Comparison of ENCODE assay signal across 41 mouse cellular contexts in genomic region chr7:105325302-105325701, GRCm38 (mm10). TPM values are rescaled to one million over a fixed set of nuclear protein-coding genes. Genes with fewer than 3 reads are reported as not detected.
"Had no signal": no experiment of that assay in that cellular context is flagged by ENCODE, and none has a peak within 500 bp of the region (broad histone marks: within the 10 kb centered on the region; RNA-seq: fewer than 3 reads in every experiment).

No protein-coding gene starts in this region.

- H3K4me2 ChIP-seq: heart, embryonic 13.5 days; heart, embryonic 15.5 days; hindbrain, embryonic 13.5 days; hindbrain, embryonic 15.5 days; limb, embryonic 13.5 days; limb, embryonic 15.5 days; liver, embryonic 12.5 days had no signal

- H3K36me3 ChIP-seq: heart, embryonic 10.5 days; heart, embryonic 13.5 days; heart, embryonic 15.5 days; hindbrain, embryonic 13.5 days; hindbrain, embryonic 15.5 days; limb, embryonic 13.5 days; limb, embryonic 15.5 days; liver, embryonic 12.5 days had no signal

- H3K9ac ChIP-seq: forebrain, postnatal 0 days; heart, embryonic 13.5 days; heart, embryonic 15.5 days; hindbrain, embryonic 13.5 days; hindbrain, embryonic 15.5 days; limb, embryonic 13.5 days; limb, embryonic 15.5 days; liver, embryonic 12.5 days; liver, embryonic 14.5 days had no signal

- H3K27ac ChIP-seq: heart, embryonic 10.5 days; heart, embryonic 13.5 days; heart, embryonic 15.5 days; hindbrain, embryonic 13.5 days; hindbrain, embryonic 15.5 days; hindbrain, postnatal 0 days; kidney, postnatal 0 days; limb, embryonic 13.5 days; limb, embryonic 15.5 days; liver, embryonic 12.5 days; liver, embryonic 14.5 days had no signal

- H3K27me3 ChIP-seq: heart, embryonic 13.5 days; heart, embryonic 15.5 days; hindbrain, embryonic 13.5 days; hindbrain, embryonic 15.5 days; limb, embryonic 13.5 days; limb, embryonic 15.5 days; liver, embryonic 12.5 days had no signal

- ATAC-seq: forebrain, postnatal 0 days; hindbrain, postnatal 0 days; intestine, embryonic 16.5 days; liver, embryonic 12.5 days had no signal

- H3K4me1 ChIP-seq: heart, embryonic 10.5 days; heart, embryonic 13.5 days; heart, embryonic 15.5 days; hindbrain, embryonic 13.5 days; hindbrain, embryonic 15.5 days; limb, embryonic 13.5 days; limb, embryonic 15.5 days; liver, embryonic 12.5 days had no signal

- H3K9me3 ChIP-seq: heart, embryonic 10.5 days; heart, embryonic 13.5 days; heart, embryonic 15.5 days; hindbrain, embryonic 13.5 days; hindbrain, embryonic 15.5 days; limb, embryonic 13.5 days; limb, embryonic 15.5 days; liver, embryonic 12.5 days had no signal

- H3K4me3 ChIP-seq: heart, embryonic 10.5 days; heart, embryonic 13.5 days; heart, embryonic 15.5 days; hindbrain, embryonic 13.5 days; hindbrain, embryonic 15.5 days; limb, embryonic 13.5 days; limb, embryonic 15.5 days; liver, embryonic 12.5 days had no signal

- DNase-seq: forebrain, postnatal 0 days; gastrocnemius, postnatal 14 days; gastrocnemius, postnatal 36 days; heart, adult 11 months; heart, postnatal 14 days; heart, postnatal 36 days; kidney, adult 11 months; kidney, adult 8-10 months; kidney, postnatal 14 days; kidney, postnatal 36 days; layer of hippocampus, postnatal 36 days; left cerebral cortex, postnatal 4 days had no signal

RNA-seq across cellular contexts. Expression of gene Olfr690, which starts 8.6 kb away (rescaled TPM):
- total RNA-seq: gastrocnemius, adult 18-20 months; gastrocnemius, postnatal 14 days; gastrocnemius, postnatal 36 days; heart, postnatal 14 days; heart, postnatal 36 days; hematopoietic stem cell, adult 5-6 weeks; liver, adult 2 months had no signal
- polyA plus RNA-seq: forebrain, postnatal 0 days; gonadal fat pad, adult 2 months; heart, embryonic 10.5 days; heart, embryonic 13.5 days; heart, embryonic 15.5 days; heart, postnatal 0 days; hindbrain, embryonic 11.5 days; hindbrain, embryonic 13.5 days; hindbrain, embryonic 15.5 days; hindbrain, postnatal 0 days; intestine, embryonic 14.5 days; intestine, embryonic 16.5 days; kidney, postnatal 0 days; large intestine, adult 2 months; limb, embryonic 11.5 days; limb, embryonic 13.5 days; limb, embryonic 15.5 days; liver, adult 2 months; liver, embryonic 12.5 days; liver, embryonic 14.5 days; liver, embryonic 16.5 days had no signal

RNA-seq across cellular contexts. Expression of gene Olfr689, which starts 14.3 kb away (rescaled TPM):
- total RNA-seq: forebrain, postnatal 0 days; gastrocnemius, adult 18-20 months; gastrocnemius, postnatal 14 days; gastrocnemius, postnatal 36 days; heart, adult 8-10 months; heart, postnatal 14 days; heart, postnatal 36 days; hematopoietic stem cell, adult 5-6 weeks; hindbrain, postnatal 0 days; layer of hippocampus, adult 18-20 months; layer of hippocampus, postnatal 14 days; layer of hippocampus, postnatal 36 days; left cerebral cortex, adult 18-20 months; left cerebral cortex, adult 8-10 months; left cerebral cortex, postnatal 10 days; left cerebral cortex, postnatal 25 days; left cerebral cortex, postnatal 4 days; liver, adult 2 months had no signal
- polyA plus RNA-seq: forebrain, postnatal 0 days; gonadal fat pad, adult 2 months; heart, embryonic 10.5 days; heart, embryonic 13.5 days; heart, embryonic 15.5 days; heart, postnatal 0 days; hindbrain, embryonic 11.5 days; intestine, embryonic 14.5 days; intestine, embryonic 16.5 days; kidney, postnatal 0 days; large intestine, adult 2 months; limb, embryonic 11.5 days; limb, embryonic 13.5 days; limb, embryonic 15.5 days; liver, adult 2 months; liver, embryonic 12.5 days; liver, embryonic 14.5 days; liver, embryonic 16.5 days had no signal

RNA-seq across cellular contexts. Expression of gene Olfr691, which starts 16.8 kb away (rescaled TPM):
- total RNA-seq: forebrain, postnatal 0 days; gastrocnemius, adult 18-20 months; gastrocnemius, postnatal 14 days; gastrocnemius, postnatal 36 days; heart, adult 8-10 months; heart, postnatal 14 days; hematopoietic stem cell, adult 5-6 weeks; liver, adult 2 months had no signal
- polyA plus RNA-seq: forebrain, postnatal 0 days; gonadal fat pad, adult 2 months; heart, embryonic 13.5 days; heart, embryonic 15.5 days; heart, postnatal 0 days; intestine, embryonic 14.5 days; intestine, embryonic 16.5 days; kidney, postnatal 0 days; large intestine, adult 2 months; limb, embryonic 11.5 days; limb, embryonic 13.5 days; limb, embryonic 15.5 days; liver, adult 2 months; liver, embryonic 14.5 days; liver, embryonic 16.5 days had no signal

RNA-seq across cellular contexts. Expression of gene Olfr688, which starts 37.4 kb away (rescaled TPM):
- total RNA-seq: forebrain, postnatal 0 days; gastrocnemius, adult 18-20 months; gastrocnemius, postnatal 14 days; gastrocnemius, postnatal 36 days; heart, adult 8-10 months; heart, postnatal 14 days; heart, postnatal 36 days; hematopoietic stem cell, adult 5-6 weeks; hindbrain, postnatal 0 days; layer of hippocampus, adult 18-20 months; layer of hippocampus, postnatal 14 days; layer of hippocampus, postnatal 36 days; left cerebral cortex, adult 18-20 months; left cerebral cortex, adult 8-10 months; left cerebral cortex, postnatal 10 days; left cerebral cortex, postnatal 25 days; left cerebral cortex, postnatal 4 days; liver, adult 2 months had no signal
- polyA plus RNA-seq: forebrain, postnatal 0 days; gonadal fat pad, adult 2 months; heart, embryonic 10.5 days; heart, embryonic 13.5 days; heart, embryonic 15.5 days; heart, postnatal 0 days; hindbrain, embryonic 11.5 days; hindbrain, embryonic 13.5 days; hindbrain, embryonic 15.5 days; hindbrain, postnatal 0 days; intestine, embryonic 14.5 days; intestine, embryonic 16.5 days; kidney, postnatal 0 days; large intestine, adult 2 months; limb, embryonic 11.5 days; limb, embryonic 13.5 days; limb, embryonic 15.5 days; liver, adult 2 months; liver, embryonic 12.5 days; liver, embryonic 14.5 days; liver, embryonic 16.5 days had no signal

RNA-seq across cellular contexts. Expression of gene Olfr692, which starts 42.7 kb away (rescaled TPM):
- total RNA-seq: forebrain, postnatal 0 days; gastrocnemius, adult 18-20 months; gastrocnemius, postnatal 14 days; gastrocnemius, postnatal 36 days; heart, adult 8-10 months; heart, postnatal 14 days; heart, postnatal 36 days; hematopoietic stem cell, adult 5-6 weeks; hindbrain, postnatal 0 days; layer of hippocampus, adult 18-20 months; layer of hippocampus, postnatal 14 days; layer of hippocampus, postnatal 36 days; left cerebral cortex, adult 18-20 months; left cerebral cortex, adult 8-10 months; left cerebral cortex, postnatal 10 days; left cerebral cortex, postnatal 25 days; left cerebral cortex, postnatal 4 days; liver, adult 2 months had no signal
- polyA plus RNA-seq: forebrain, postnatal 0 days; gonadal fat pad, adult 2 months; heart, embryonic 10.5 days; heart, embryonic 13.5 days; heart, embryonic 15.5 days; heart, postnatal 0 days; hindbrain, embryonic 11.5 days; hindbrain, embryonic 13.5 days; hindbrain, embryonic 15.5 days; hindbrain, postnatal 0 days; intestine, embryonic 14.5 days; intestine, embryonic 16.5 days; kidney, postnatal 0 days; large intestine, adult 2 months; limb, embryonic 11.5 days; limb, embryonic 13.5 days; limb, embryonic 15.5 days; liver, adult 2 months; liver, embryonic 12.5 days; liver, embryonic 14.5 days; liver, embryonic 16.5 days had no signal
